Mouse (Mus musculus): ENCODE data around the gene Ddr1.

Gene Ddr1

GRCm38 (mm10) chr17:35691811-35692210 lies 12.6 kb downstream of the Ddr1 start:
- DNase-seq (ENCODE audit: low spot score), result no peak

GRCm38 (mm10) chr17:35689936-35690645 lies 14.3 kb downstream of the Ddr1 start:
- no peak for DNase-seq (ENCODE audit: low spot score)

GRCm38 (mm10) chr17:35688347-35689175 lies 15.9 kb downstream of the Ddr1 start:
- DNase-seq (ENCODE audit: low spot score), result no peak

GRCm38 (mm10) chr17:35685061-35685460 lies 19.4 kb downstream of the Ddr1 start:
- DNase-seq (ENCODE audit: low spot score), result no peak

- DNase-seq (ENCODE audit: low spot score), result no peak
Measured at GRCm38 (mm10) chr17:35681986-35682385, 22.4 kb downstream of the Ddr1 start.

GRCm38 (mm10) chr17:35680591-35680990 lies 23.8 kb downstream of the Ddr1 start:
- DNase-seq (ENCODE audit: low spot score), result no peak

GRCm38 (mm10) chr17:35673416-35674035 lies 30.9 kb downstream of the Ddr1 start, which contains the start of gene Gtf2h4:
Gene Gtf2h4, minus strand, starts transcription at chr17:35673739.
- peak; percentile 87 for DNase-seq (ENCODE audit: low spot score)

GRCm38 (mm10) chr17:35672527-35672926 lies 31.9 kb downstream of the Ddr1 start:
- DNase-seq (ENCODE audit: low spot score), result no peak

- no peak for DNase-seq (ENCODE audit: low spot score)
Measured at GRCm38 (mm10) chr17:35671846-35672245, 32.6 kb downstream of the Ddr1 start.

- no peak for DNase-seq (ENCODE audit: low spot score)
Measured at GRCm38 (mm10) chr17:35669731-35670130, 34.7 kb downstream of the Ddr1 start.

GRCm38 (mm10) chr17:35667334-35668065 lies 36.9 kb downstream of the Ddr1 start, which contains the start of gene Vars2:
Gene Vars2, minus strand, starts transcription at chr17:35667592.
- DNase-seq (ENCODE audit: low spot score), result peak; percentile 97

- peak; percentile 64 for DNase-seq (ENCODE audit: low spot score)
Measured at GRCm38 (mm10) chr17:35666851-35667256, 37.6 kb downstream of the Ddr1 start.

GRCm38 (mm10) chr17:35665957-35666515 lies 38.4 kb downstream of the Ddr1 start:
- no peak for DNase-seq (ENCODE audit: low spot score)

- no peak for DNase-seq (ENCODE audit: low spot score)
Measured at GRCm38 (mm10) chr17:35653086-35653485, 51.3 kb downstream of the Ddr1 start.

GRCm38 (mm10) chr17:35649429-35649828 lies 55.0 kb downstream of the Ddr1 start:
- DNase-seq (ENCODE audit: low spot score), result no peak

GRCm38 (mm10) chr17:35643609-35644236 lies 60.7 kb downstream of the Ddr1 start, which contains the start of gene Mucl3:
Gene Mucl3, minus strand, starts transcription at chr17:35643695.
- DNase-seq (ENCODE audit: low spot score), result no peak

GRCm38 (mm10) chr17:35639352-35639751 lies 65.1 kb downstream of the Ddr1 start:
- no peak for DNase-seq (ENCODE audit: low spot score)

GRCm38 (mm10) chr17:35638475-35639190 lies 65.8 kb downstream of the Ddr1 start:
- DNase-seq (ENCODE audit: low spot score), result peak; percentile 84

GRCm38 (mm10) chr17:35636363-35636762 lies 68.1 kb downstream of the Ddr1 start:
- DNase-seq (ENCODE audit: low spot score), result peak; percentile 69

- DNase-seq (ENCODE audit: low spot score), result peak; percentile 84
Measured at GRCm38 (mm10) chr17:35635699-35636111, 68.7 kb downstream of the Ddr1 start.

Measured in testis, postnatal 10 days (tissue).